Mouse (Mus musculus): ENCODE results near the gene 4933415F23Rik. TPM values are rescaled to one million over a fixed set of nuclear protein-coding genes. Genes with fewer than 3 reads are reported as not detected.

The 4933415F23Rik gene
- total and polyA plus RNA-seq, 3 experiments = not detected

DNA sequence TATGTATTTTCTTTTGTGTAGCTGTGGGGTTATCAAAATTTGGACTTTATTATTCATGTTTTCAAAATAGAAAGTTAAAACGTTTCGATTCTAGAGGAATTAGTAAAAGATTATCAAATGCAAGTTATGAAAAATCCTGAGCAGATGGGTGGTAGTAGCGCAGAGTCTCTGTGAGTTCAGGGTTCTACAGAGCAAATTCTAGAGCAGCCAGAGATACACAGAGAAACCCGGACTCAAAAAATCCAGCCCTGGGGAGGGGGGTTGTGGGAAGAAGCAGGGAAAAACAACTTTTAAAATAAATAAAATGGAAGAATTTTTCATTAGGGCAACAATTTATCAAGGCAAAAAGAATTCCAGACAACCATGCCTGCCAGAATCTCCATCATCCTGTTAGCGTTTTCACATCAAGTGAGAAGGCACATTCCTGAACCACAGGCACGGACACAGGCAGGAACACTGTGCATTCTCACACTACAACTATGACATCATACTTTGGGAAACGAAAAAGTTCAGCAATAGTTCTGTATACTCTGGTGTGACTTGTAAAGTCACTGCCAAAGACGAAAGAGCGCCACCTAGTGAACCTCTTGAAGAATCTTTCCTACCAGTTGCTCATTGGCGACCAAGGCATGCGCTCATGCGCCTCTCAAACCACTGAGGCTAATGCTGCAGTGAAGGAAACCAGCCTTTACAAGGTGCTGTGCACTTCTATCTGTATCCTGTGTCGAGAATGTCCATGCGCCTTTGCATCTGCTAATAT is 40.3 kb downstream of the 4933415F23Rik start:
- no peaks in the 10 kb centered on the region for H3K4me1 ChIP-seq (ENCODE audit: control insufficient read depth in 1 of 2, insufficient read depth in 2 of 2)
- H3K9ac ChIP-seq (ENCODE audit: insufficient read depth, low read depth) = no peak overlapping the region
- in situ Hi-C loops (cut with MboI; ENCODE audit: low pct_ligation_motif_present, low pct_unique_long_range_greater_than_20kb, low sequenced_read_pairs) = no loop called here
- H3K4me3 ChIP-seq (replicated peaks in 1 of 3; ENCODE audit: low read depth in 2 of 3, low read length in 2 of 3, poor library complexity in 1 of 3) = no peak overlapping the region
- H3K79me2 ChIP-seq (replicated peaks; ENCODE audit: control insufficient read depth, extremely low read depth, insufficient read depth, poor library complexity, severe bottlenecking) = no peaks in the 10 kb centered on the region
- H3K4me2 ChIP-seq (ENCODE audit: insufficient read depth, low read depth, poor library complexity, severe bottlenecking) = no peak overlapping the region
- peak; percentile 74 for DNase-seq (ENCODE audit: extremely low read depth)
- H3K27me3 ChIP-seq (replicated peaks) = no peaks in the 10 kb centered on the region
- no peak overlapping the region for H3K27ac ChIP-seq (ENCODE audit: insufficient read depth, low read depth)
- dilution Hi-C loops (cut with MboI; ENCODE audit: extremely low pct_ligation_motif_present, extremely low pct_unique_long_range_greater_than_20kb, low sequenced_read_pairs) = no loop called here
- TF ChIP-seq RCOR1 (conservative IDR thresholded peaks at IDR 0.05; ENCODE audit: low read depth, low read length) = no peak
- no peak for TF ChIP-seq MAFK (IDR thresholded peaks at IDR 0.05; ENCODE audit: insufficient replicate concordance, low read length)
- TF ChIP-seq MXI1 (IDR thresholded peaks at IDR 0.05; ENCODE audit: low read depth, low read length) = no peak
- TF ChIP-seq SIN3A (IDR thresholded peaks at IDR 0.05; ENCODE audit: low read length) = no peak
- peak; percentile 49 to 57 for TF ChIP-seq CTCF (conservative IDR thresholded peaks at IDR 0.05 in 1 of 2, IDR thresholded peaks at IDR 0.05 in 1 of 2; ENCODE audit: low read depth in 2 of 2, low read length in 2 of 2)
- TF ChIP-seq ETS1 (conservative IDR thresholded peaks at IDR 0.05; ENCODE audit: low read depth, low read length) = no peak
- no peak for TF ChIP-seq BHLHE40 (IDR thresholded peaks at IDR 0.05; ENCODE audit: low read depth, low read length)
- TF ChIP-seq TBP (conservative IDR thresholded peaks at IDR 0.05; ENCODE audit: low read depth, low read length) = no peak
- TF ChIP-seq ZMIZ1 (IDR thresholded peaks at IDR 0.05; ENCODE audit: low read depth, low read length) = no peak
- no peak for TF ChIP-seq UBTF (IDR thresholded peaks at IDR 0.05; ENCODE audit: low read depth, low read length)
- peak; percentile 28 for TF ChIP-seq SMC3 (IDR thresholded peaks at IDR 0.05; ENCODE audit: low read depth, low read length)
- no peak for TF ChIP-seq HCFC1 (IDR thresholded peaks at IDR 0.05; ENCODE audit: low read depth, low read length)
- TF ChIP-seq ELF1 (IDR thresholded peaks at IDR 0.05; ENCODE audit: low read depth, low read length) = no peak
- TF ChIP-seq KAT2A (IDR thresholded peaks at IDR 0.05; ENCODE audit: insufficient replicate concordance, low read length) = no peak
- no peak for TF ChIP-seq POLR2AphosphoS2 (IDR thresholded peaks at IDR 0.05; ENCODE audit: low read depth, low read length)
- no peak for TF ChIP-seq ZNF384 (IDR thresholded peaks at IDR 0.05; ENCODE audit: low read depth, low read length)
- peak; percentile 36 for TF ChIP-seq RAD21 (IDR thresholded peaks at IDR 0.05; ENCODE audit: low read depth, low read length)
- TF ChIP-seq ZKSCAN1 (IDR thresholded peaks at IDR 0.05; ENCODE audit: borderline replicate concordance, low read depth, low read length) = no peak
- TF ChIP-seq CHD2 (IDR thresholded peaks at IDR 0.05; ENCODE audit: low read length) = no peak
- TF ChIP-seq MAZ (IDR thresholded peaks at IDR 0.05; ENCODE audit: low read depth, low read length) = no peak
- TF ChIP-seq GABPA (IDR thresholded peaks at IDR 0.05; ENCODE audit: insufficient replicate concordance, low read depth, low read length) = no peak
- H3K9me3 ChIP-seq (replicated peaks; ENCODE audit: low read length) = no peaks in the 10 kb centered on the region
- H3K36me3 ChIP-seq (replicated peaks in 1 of 2; ENCODE audit: control insufficient read depth in 1 of 2, insufficient read depth in 1 of 2, low read length in 1 of 2) = no peaks in the 10 kb centered on the region

All from CH12.LX (cell line).